Mouse (Mus musculus) bone marrow macrophage, adult 2 months (primary cell): ENCODE data around the gene Dynlrb1. TPM values are rescaled to one million over a fixed set of nuclear protein-coding genes. Genes with fewer than 3 reads are reported as not detected.

ENCODE experiments used
- H3K27ac ChIP-seq: 2 replicates; pipeline ENCODE4 v1.5.1; 2012; ENCODE audit warnings: low read depth, low read length; ENCODE audit not compliant: insufficient read depth
- H3K4me1 ChIP-seq: 2 replicates; pipeline ENCODE4 v1.6.1; 2012; ENCODE audit warnings: low read length; ENCODE audit not compliant: control insufficient read depth, insufficient read depth
- H3K4me3 ChIP-seq: 2 replicates; pipeline ENCODE4 v1.5.1; 2012; ENCODE audit warnings: mild to moderate bottlenecking, low read length, moderate library complexity; ENCODE audit not compliant: insufficient read depth
- CTCF ChIP-seq: IDR thresholded peaks from 2 replicates; pipeline ENCODE4 v1.5.1; 2012; ENCODE audit warnings: low read depth, mild to moderate bottlenecking, low read length, moderate library complexity
- POLR2A ChIP-seq: IDR thresholded peaks from 2 replicates; pipeline ENCODE4 v1.6.1; 2012; ENCODE audit warnings: mild to moderate bottlenecking, low read depth, low read length, borderline replicate concordance
- polyA plus RNA-seq: library from polyadenylated mRNA; stranded (reverse); fragments of >200 nt; gene quantifications from 2 replicates; pipeline ENCODE4 v1.2.4, GENCODE M21; 2012; ENCODE audit not compliant: missing spikeins, insufficient read depth, insufficient read length

Gene Dynlrb1
- 241 and 280 TPM in 2 replicates for polyA plus RNA-seq

GRCm38 (mm10) chr2:155236362-155236992, at the start of gene Dynlrb1:
Gene Dynlrb1, plus strand, starts transcription at chr2:155236533.
- Histone ChIP-seq H3K4me3 (peak within 1 kb of the TSS; percentile 70), H3K4me1 (peaks cover 19% of the 10 kb centered on the region), H3K27ac (peak within 1 kb of the TSS; percentile 58)
- TF ChIP-seq POLR2A (peak; percentile 65; the same call in 1 of the 2 replicates), CTCF (no peak)

DNA sequence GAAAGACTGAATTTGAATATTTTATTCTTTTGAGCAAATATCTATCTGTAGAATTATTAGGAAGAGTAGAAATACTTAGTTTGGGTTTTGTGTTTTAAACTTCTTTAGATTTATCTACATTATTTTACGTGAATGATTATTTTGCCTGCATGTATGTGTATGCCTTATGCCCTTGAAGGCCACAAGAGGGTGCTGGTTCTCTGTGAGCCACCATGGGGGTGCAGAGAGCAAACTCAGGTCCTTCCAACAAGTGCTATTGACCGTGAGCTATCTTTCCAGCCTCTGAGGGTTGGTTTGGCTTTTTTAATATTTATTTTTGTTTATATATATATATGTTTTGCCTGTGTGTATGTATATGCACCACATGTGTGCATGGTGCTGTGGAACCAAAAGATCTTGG, 28.9 kb upstream of the Dynlrb1 start:
- H3K4me1 ChIP-seq, result no peaks in the 10 kb centered on the region
- TF ChIP-seq POLR2A, result no peak
- TF ChIP-seq CTCF, result peak; percentile 32; the same call in 1 of the 2 replicates
- no peak overlapping the region for H3K4me3 ChIP-seq
- H3K27ac ChIP-seq, result no peak overlapping the region

DNA sequence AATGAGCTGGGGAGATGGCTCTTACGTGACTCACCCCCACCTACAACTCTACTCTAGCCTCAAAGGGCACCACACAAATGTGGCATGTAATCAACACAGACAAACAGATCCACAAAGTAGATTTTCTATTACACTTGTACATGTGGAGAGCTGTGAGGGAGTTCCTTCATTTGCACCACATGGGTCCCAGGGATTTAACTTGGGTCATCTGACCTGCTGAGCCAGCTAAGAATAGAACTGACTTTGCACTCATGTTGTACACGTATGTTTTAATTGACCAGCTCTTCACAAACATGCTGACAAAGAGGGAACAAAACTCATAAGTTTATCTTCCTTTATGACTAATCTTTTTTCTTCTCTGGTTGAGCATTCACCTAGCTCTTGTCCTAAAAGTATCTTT, 13.2 kb upstream of the Dynlrb1 start:
- H3K4me1 ChIP-seq, result peaks cover 11% of the 10 kb centered on the region
- TF ChIP-seq POLR2A (no peak), CTCF (no peak)
- H3K4me3 ChIP-seq, result no peak overlapping the region
- peak overlapping the region; percentile 53; the same call in 1 of the 2 replicates for H3K27ac ChIP-seq

DNA sequence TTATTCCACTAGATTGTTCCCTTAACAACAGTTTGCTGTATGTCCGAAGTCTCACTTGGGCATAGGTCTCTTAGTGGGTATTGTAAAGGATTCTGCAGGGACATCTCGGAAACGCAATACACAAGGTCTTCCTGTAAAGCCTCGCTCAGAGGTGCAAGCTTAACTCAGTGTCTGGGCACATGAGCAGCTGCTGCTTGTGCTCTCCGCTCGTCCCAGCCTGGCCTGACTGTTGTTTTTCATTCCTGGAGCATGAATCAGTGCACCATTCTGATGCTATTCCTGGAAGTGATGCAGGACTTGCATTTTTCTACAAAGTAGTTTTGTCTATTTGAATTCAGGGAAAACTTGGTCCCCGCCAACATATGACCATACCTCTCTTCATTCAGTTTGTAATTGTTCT, 11.6 kb upstream of the Dynlrb1 start:
- H3K4me1 ChIP-seq, result peaks cover 11% of the 10 kb centered on the region
- no peak for TF ChIP-seq POLR2A
- H3K27ac ChIP-seq, result no peak overlapping the region
- no peak overlapping the region for H3K4me3 ChIP-seq

GRCm38 (mm10) chr2:155235746-155236361, 479 bp upstream of the Dynlrb1 start:
- Histone ChIP-seq H3K4me3 (peak overlapping the region; percentile 70), H3K4me1 (peaks cover 16% of the 10 kb centered on the region), H3K27ac (peak overlapping the region; percentile 28; the same call in 1 of the 2 replicates)
- no peak for TF ChIP-seq CTCF
- no peak; the same call in 1 of the 2 replicates for TF ChIP-seq POLR2A

DNA sequence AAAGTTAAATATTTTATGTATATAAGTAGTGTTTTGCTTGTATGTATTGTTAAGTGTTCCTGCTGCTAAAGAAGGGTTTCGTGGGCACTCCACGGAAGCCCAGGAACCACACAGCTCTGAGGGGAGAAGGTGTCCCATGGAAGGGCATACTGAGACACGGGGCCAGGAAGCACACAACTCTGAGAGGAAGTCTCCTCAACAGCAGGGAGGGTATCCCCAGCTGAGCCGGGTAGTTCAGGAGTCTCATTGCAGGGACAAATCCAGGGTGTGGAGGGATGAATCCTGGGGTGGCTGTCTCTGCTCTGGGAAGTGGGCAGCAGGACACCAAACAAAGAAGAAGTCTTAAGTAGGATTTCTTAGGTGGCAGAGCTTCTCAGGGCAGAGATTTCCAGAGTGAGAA, 943 bp downstream of the Dynlrb1 start:
- H3K27ac ChIP-seq, result no peak overlapping the region
- peak overlapping the region; percentile 70 for H3K4me3 ChIP-seq
- peaks cover 22% of the 10 kb centered on the region for H3K4me1 ChIP-seq
- no peak for TF ChIP-seq CTCF
- no peak for TF ChIP-seq POLR2A

DNA sequence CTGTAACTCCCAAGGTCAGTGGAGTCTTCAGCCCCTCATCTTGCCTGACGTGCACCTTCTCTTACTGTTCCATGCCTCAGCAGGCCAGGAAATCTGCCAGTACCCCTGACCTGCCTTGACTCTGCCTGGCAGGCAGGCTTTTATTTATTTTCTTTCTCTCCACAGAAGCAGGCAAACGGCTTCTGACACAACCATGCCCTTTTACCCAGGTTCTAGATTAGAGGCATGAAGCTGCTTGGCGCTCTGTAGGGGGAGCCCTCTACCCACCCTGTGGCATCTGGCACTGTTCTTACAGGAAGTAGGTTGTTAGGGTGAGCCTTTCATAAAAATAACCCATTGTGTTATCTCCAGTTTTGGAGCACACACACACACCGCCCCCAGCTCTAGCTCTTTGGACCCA, 4.6 kb downstream of the Dynlrb1 start:
- TF ChIP-seq POLR2A (no peak), CTCF (0 out of 2 replicates have a peak, but pooled peaks have one; percentile 26)
- H3K4me3 ChIP-seq, result no peak overlapping the region
- H3K27ac ChIP-seq, result no peak overlapping the region
- peaks cover 22% of the 10 kb centered on the region for H3K4me1 ChIP-seq

GRCm38 (mm10) chr2:155242296-155242855, 6.0 kb downstream of the Dynlrb1 start:
- Histone ChIP-seq H3K4me3 (no peak overlapping the region), H3K27ac (no peak overlapping the region), H3K4me1 (peaks cover 22% of the 10 kb centered on the region)
- TF ChIP-seq POLR2A (no peak), CTCF (no peak)

- Histone ChIP-seq H3K4me3 (no peak overlapping the region), H3K4me1 (peaks cover 5% of the 10 kb centered on the region; the same call in 1 of the 2 replicates), H3K27ac (no peak overlapping the region)
- TF ChIP-seq POLR2A (no peak), CTCF (no peak)
Observed at GRCm38 (mm10) chr2:155246231-155246630, 9.9 kb downstream of the Dynlrb1 start.

DNA sequence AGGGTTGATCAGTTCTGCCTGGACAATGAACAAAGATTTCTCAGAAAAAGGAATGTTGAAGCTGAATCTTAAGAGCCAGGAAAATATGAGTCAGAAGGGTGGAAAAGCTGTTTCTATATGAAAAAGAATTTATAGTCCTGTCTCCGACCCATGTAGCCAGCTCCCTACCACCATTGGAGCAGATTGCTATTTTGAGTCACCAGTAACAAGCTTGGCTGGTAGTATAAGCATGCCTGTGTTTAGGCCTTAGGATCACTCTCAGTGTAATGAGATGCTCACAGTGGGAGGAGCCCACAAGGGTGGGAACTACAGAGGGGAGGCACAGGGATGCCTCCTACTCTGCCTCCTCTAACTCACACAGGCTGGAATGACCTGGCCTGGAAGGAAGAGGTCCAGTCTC, 11.9 kb downstream of the Dynlrb1 start:
- Histone ChIP-seq H3K4me3 (no peak overlapping the region), H3K27ac (no peak overlapping the region), H3K4me1 (no peaks in the 10 kb centered on the region)
- TF ChIP-seq CTCF (no peak), POLR2A (no peak)
